Mouse (Mus musculus): Measurements from ENCODE around the gene Nek8.

The Nek8 gene

GRCm38 (mm10) chr11:78176905-78177331, 443 bp upstream of the Nek8 start:
- TF ChIP-seq GATA4 (IDR thresholded peaks at IDR 0.05; ENCODE audit: insufficient replicate concordance, low read length) = no peak; the same call in 1 of the 2 replicates

- TF ChIP-seq GATA4 (IDR thresholded peaks at IDR 0.05; ENCODE audit: insufficient replicate concordance, low read length) = no peak
Measured at GRCm38 (mm10) chr11:78175771-78176401, 589 bp downstream of the Nek8 start.

- no peak for TF ChIP-seq GATA4 (IDR thresholded peaks at IDR 0.05; ENCODE audit: insufficient replicate concordance, low read length)
Measured at GRCm38 (mm10) chr11:78174506-78174905, 2.0 kb downstream of the Nek8 start.

- no peak for TF ChIP-seq GATA4 (IDR thresholded peaks at IDR 0.05; ENCODE audit: insufficient replicate concordance, low read length)
Measured at GRCm38 (mm10) chr11:78172748-78173383, 3.6 kb downstream of the Nek8 start.

GRCm38 (mm10) chr11:78172034-78172747, 4.3 kb downstream of the Nek8 start:
- no peak for TF ChIP-seq GATA4 (IDR thresholded peaks at IDR 0.05; ENCODE audit: insufficient replicate concordance, low read length)

- no peak for TF ChIP-seq GATA4 (IDR thresholded peaks at IDR 0.05; ENCODE audit: insufficient replicate concordance, low read length)
Measured at GRCm38 (mm10) chr11:78171328-78171727, 5.1 kb downstream of the Nek8 start.

- TF ChIP-seq GATA4 (IDR thresholded peaks at IDR 0.05; ENCODE audit: insufficient replicate concordance, low read length) = no peak
Measured at GRCm38 (mm10) chr11:78170306-78170705, 6.2 kb downstream of the Nek8 start.

GRCm38 (mm10) chr11:78168541-78169468, 7.7 kb downstream of the Nek8 start:
- no peak for TF ChIP-seq GATA4 (IDR thresholded peaks at IDR 0.05; ENCODE audit: insufficient replicate concordance, low read length)

- no peak for TF ChIP-seq GATA4 (IDR thresholded peaks at IDR 0.05; ENCODE audit: insufficient replicate concordance, low read length)
Measured at GRCm38 (mm10) chr11:78167257-78167959, 9.1 kb downstream of the Nek8 start.

- no peak for TF ChIP-seq GATA4 (IDR thresholded peaks at IDR 0.05; ENCODE audit: insufficient replicate concordance, low read length)
Measured at GRCm38 (mm10) chr11:78166640-78167039, 9.8 kb downstream of the Nek8 start.

- no peak for TF ChIP-seq GATA4 (IDR thresholded peaks at IDR 0.05; ENCODE audit: insufficient replicate concordance, low read length)
Measured at GRCm38 (mm10) chr11:78166161-78166560, 10.3 kb downstream of the Nek8 start.

- TF ChIP-seq GATA4 (IDR thresholded peaks at IDR 0.05; ENCODE audit: insufficient replicate concordance, low read length) = no peak
Measured at GRCm38 (mm10) chr11:78165761-78166109, 10.7 kb downstream of the Nek8 start.

GRCm38 (mm10) chr11:78164924-78165760, 11.3 kb downstream of the Nek8 start, which contains the start of gene Traf4:
TSS of gene Traf4 (minus strand) at chr11:78165589.
- TF ChIP-seq GATA4 (IDR thresholded peaks at IDR 0.05; ENCODE audit: insufficient replicate concordance, low read length) = no peak

GRCm38 (mm10) chr11:78164604-78164923, 11.9 kb downstream of the Nek8 start:
- no peak for TF ChIP-seq GATA4 (IDR thresholded peaks at IDR 0.05; ENCODE audit: insufficient replicate concordance, low read length)
